Mouse (Mus musculus) cerebellum, adult 2 months (tissue): ENCODE measurements around the gene Gm13290. TPM values are rescaled to one million over a fixed set of nuclear protein-coding genes. Genes with fewer than 3 reads are reported as not detected.
"Not testable (repeated sequence)": the region's sequence is repeated elsewhere in the genome, so short reads cannot be mapped to it uniquely, and the experiment has no call there.

Experiments used
- DNase-seq, 2 experiments: peaks; one replicate each; pipeline ENCODE4 v3.0.0; 2021
- H3K27ac ChIP-seq: fragments of 200-500 bp; 2 replicates; pipeline ENCODE4 v1.5.1; 2012; ENCODE audit warnings: low read length, control low read depth, inconsistent platforms; ENCODE audit not compliant: insufficient read depth
- H3K27me3 ChIP-seq: fragments of 200-500 bp; 2 replicates; pipeline ENCODE4 v1.6.1; 2012; ENCODE audit warnings: inconsistent platforms, mild to moderate bottlenecking, low read length, moderate library complexity; ENCODE audit not compliant: control insufficient read depth, insufficient read depth
- H3K4me1 ChIP-seq: fragments of 200-500 bp; 2 replicates; pipeline ENCODE4 v1.6.1; 2011; ENCODE audit warnings: low read length; ENCODE audit not compliant: control insufficient read depth, insufficient read depth
- H3K4me3 ChIP-seq: fragments of 200-500 bp; replicated peaks from 2 replicates; pipeline ENCODE3; 2011; ENCODE audit warnings: mild to moderate bottlenecking, low read depth, low read length, control low read depth; ENCODE audit not compliant: insufficient read depth
- CTCF ChIP-seq: fragments of 200-500 bp; IDR thresholded peaks from 2 replicates; pipeline ENCODE4 v1.5.1; 2011; ENCODE audit warnings: low read depth, mild to moderate bottlenecking, control low read depth, low read length, moderate library complexity, borderline replicate concordance; ENCODE audit not compliant: insufficient read depth
- POLR2A ChIP-seq: fragments of 200-500 bp; IDR thresholded peaks from 2 replicates; pipeline ENCODE4 v1.6.1; 2011; ENCODE audit warnings: low read length, control low read depth, borderline replicate concordance; ENCODE audit not compliant: insufficient read depth
- WGBS: fragments of 180-500 bp; shearing (Covaris S2); methylation state at CpG from one replicate; pipeline ENCODE4 v1.1.7; 2018; 5-methylcytosine and 5-hydroxymethylcytosine counted together
- polyA plus RNA-seq: library from polyadenylated mRNA; depleted of rRNA; stranded (reverse); fragments of >200 nt; gene quantifications from 2 replicates; pipeline ENCODE4 v1.2.3, GENCODE M21; 2012

Gm13290 gene
- polyA plus RNA-seq, 1 experiment, result not detected

DNA sequence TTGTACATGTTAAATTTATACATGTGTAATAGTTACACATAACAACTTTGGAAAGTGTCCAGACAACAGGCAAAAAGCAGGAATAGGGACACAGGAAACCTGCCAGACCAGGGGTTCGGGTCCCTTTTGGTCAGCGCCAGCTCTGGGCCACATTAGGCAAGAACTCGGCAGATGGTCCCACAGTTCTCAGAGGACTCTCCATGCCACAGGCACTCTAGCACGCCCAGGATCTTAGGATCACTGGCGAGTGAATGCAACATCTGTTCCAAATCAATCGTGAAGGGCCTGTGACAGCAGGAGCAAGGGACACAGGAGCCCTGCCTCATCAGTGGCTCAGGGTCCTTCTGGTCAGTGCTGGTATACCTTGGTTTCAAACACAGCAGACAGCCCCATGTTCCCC is 23.7 kb upstream of the Gm13290 start:
- no peak for DNase-seq
- H3K27ac ChIP-seq, result no peak overlapping the region
- H3K4me1 ChIP-seq, result no peaks in the 10 kb centered on the region
- no peak overlapping the region for H3K4me3 ChIP-seq
- WGBS, result 33% methylated on average over 6 of the region's 6 CpGs
- no peaks in the 10 kb centered on the region for H3K27me3 ChIP-seq
- TF ChIP-seq POLR2A (no peak), CTCF (no peak)

DNA sequence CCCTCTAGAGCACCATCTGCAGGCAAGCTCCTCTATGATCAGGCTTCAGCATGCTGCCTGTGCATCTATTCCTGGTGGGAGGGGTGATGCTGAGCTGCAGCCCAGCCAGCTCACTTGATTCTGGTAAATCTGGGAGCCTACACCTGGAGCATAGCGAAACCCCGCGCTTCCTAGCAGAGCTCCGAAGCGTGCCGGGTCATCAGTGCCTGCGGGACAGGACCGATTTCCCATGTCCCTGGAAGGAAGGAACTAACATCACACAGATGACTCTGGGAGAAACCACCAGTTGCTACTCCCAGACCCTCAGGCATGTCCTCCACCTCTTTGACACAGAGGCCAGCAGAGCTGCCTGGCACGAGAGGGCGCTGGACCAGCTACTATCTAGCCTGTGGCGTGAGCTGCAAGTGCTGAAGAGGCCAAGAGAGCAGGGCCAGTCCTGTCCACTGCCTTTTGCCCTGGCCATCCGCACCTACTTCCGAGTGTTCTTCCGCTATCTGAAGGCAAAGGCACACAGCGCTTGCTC is 18.8 kb upstream of the Gm13290 start, which contains the start of gene Gm13271:
Gm13271 (plus strand) TSS at position 51 of the 523 bp plus-strand sequence.
- H3K4me3 ChIP-seq, H3K27me3 ChIP-seq, H3K4me1 ChIP-seq, H3K27ac ChIP-seq: not testable (repeated sequence)
- 84% methylated on average over 15 of the region's 15 CpGs for WGBS
- DNase-seq, result peak; percentile 77 to 80

DNA sequence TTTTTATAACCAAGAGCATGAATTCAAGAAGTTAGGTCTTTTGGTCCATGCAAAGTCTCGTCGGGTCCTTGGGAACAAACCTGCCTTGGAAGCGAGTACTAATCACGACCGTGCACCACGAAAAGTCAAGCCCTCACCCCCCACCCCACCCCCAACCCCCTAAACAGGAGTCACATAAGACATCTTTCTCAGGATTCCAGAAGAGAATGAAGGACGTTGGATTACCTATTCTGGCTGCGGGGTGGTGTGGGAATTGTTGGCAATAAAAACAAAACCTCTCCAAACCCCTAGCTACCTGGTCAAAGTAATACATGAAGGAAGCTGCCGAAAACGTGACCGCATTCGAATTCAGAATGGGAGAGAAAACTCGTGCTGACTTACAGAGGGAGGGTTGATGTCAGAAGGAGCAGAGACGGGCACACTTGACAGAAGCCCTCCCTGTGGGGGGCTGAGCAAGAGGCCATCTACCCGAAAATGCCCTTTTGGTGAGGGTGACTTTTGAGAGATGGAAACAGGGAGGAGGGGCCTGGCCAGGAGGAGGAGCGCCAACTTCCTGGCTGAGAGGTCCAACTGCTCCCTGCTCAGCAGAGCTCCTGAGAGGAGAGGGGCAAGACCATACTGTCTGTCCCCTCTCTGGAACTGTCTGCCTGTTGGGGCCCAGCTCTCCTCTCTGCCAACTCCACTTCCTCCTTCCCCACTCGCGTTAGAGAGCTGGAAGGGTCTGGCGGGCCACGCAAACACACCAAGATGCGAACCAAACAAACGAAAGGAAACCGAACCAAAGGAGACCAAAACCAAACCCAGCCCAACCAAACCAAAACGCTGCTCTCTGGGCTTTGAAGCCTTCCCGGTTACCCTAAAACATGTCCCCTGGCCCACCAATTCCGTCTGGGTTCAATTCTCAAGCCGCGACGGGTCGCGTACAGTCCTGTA is 16.8 kb upstream of the Gm13290 start:
- Histone ChIP-seq H3K27ac (peak overlapping the region; percentile 41; the same call in 1 of the 2 replicates), H3K4me3 (peak overlapping the region; percentile 70)
- peak; percentile 17 to 25 for DNase-seq
- 9% methylated on average over 28 of the region's 31 CpGs for WGBS
- not testable (repeated sequence) for H3K4me1 ChIP-seq, H3K27me3 ChIP-seq

DNA sequence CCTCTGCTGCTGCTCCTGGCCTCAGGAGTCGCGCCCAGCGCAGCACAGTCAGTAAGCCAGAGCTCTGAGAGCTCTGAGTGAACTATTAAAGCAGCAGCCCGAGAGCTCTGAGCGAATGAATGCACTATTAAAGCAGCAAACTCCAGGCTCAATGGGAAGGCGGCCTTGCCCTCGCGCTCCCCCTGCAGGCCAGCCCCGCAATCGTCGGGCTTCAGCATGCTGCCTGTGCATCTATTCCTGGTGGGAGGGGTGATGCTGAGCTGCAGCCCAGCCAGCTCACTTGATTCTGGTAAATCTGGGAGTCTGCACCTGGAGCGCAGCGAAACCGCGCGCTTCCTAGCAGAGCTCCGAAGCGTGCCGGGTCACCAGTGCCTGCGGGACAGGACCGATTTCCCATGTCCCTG is 16.0 kb upstream of the Gm13290 start:
- DNase-seq, result peak; percentile 89 to 94
- not testable (repeated sequence) for H3K27ac ChIP-seq, H3K27me3 ChIP-seq, H3K4me1 ChIP-seq
- H3K4me3 ChIP-seq, result peak overlapping the region; percentile 70
- TF ChIP-seq CTCF (peak; percentile 70), POLR2A (peak; percentile 20; the same call in 1 of the 2 replicates)
- WGBS, result 0% methylated on average over 21 of the region's 21 CpGs

DNA sequence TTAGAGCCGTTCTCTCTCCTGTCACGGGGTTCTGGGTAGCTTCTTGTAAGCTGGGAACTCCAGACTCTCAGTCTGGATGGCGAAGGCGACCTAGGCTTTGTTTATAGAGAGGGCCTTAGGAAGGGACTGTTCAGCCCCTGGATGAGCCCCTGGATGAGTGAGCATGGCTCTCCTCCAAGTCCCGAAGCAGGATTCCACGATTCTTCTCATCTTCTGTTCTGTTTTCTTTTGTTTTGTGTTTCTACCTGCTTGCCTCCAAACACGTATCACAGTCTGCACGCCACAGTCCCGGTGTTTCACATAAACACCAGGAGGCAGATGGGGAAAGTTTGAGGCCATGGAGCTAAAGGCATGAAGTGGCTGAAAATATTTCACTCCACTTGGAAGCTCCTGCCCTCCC is 14.9 kb upstream of the Gm13290 start:
- DNase-seq, H3K4me3 ChIP-seq, H3K4me1 ChIP-seq, H3K27ac ChIP-seq, H3K27me3 ChIP-seq: not testable (repeated sequence)
- 91% methylated on average over 9 of the region's 9 CpGs for WGBS

DNA sequence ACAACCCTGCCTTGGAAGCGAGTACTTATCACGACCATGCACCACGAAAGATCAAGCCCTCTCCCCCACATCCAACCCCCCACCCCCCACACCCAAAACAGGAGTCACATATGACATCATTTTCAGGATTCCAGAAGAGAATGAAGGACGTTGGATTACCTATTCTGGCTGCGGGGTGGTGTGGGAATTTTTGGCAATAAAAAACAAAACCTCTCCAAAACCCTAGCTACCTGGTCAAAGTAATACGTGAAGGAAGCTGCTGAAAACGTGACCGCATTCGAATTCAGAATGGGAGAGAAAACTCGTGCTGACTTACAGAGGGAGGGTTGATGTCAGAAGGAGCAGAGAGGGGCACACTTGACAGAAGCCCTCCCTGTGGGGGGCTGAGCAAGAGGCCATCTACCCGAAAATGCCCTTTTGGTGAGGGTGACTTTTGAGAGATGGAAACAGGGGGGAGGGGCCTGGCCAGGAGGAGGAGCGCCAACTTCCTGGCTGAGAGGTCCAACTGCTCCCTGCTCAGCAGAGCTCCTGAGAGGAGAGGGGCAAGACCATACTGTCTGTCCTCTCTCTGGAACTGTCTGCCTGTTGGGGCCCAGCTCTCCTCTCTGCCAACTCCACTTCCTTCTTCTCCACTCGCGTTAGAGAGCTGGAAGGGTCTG is 13.9 kb upstream of the Gm13290 start, which contains the start of gene Gm13283:
Gm13283 (plus strand) TSS at position 510 of the 659 bp plus-strand sequence.
- DNase-seq, result peak; percentile 45 to 47
- H3K27me3 ChIP-seq, H3K4me3 ChIP-seq, H3K4me1 ChIP-seq, H3K27ac ChIP-seq: not testable (repeated sequence)
- WGBS, result 24% methylated on average over 9 of the region's 14 CpGs

DNA sequence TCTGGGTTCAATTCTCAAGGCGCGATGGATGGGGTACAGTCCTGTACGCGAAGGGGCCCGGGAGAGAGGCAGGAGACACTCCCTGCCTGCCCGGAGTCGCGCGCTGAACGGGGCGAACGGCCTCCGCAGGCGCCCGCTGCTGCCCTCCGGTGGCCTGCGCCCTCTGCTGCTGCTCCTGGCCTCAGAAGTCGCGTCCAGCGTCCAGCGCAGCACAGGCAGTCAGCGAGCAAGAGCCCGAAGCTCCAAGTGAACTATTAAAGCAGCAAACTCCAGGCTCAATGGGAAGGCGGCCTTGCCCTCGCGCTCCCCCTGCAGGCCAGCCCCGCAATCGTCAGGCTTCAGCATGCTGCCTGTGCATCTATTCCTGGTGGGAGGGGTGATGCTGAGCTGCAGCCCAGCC is 13.2 kb upstream of the Gm13290 start:
- peak; percentile 74 to 79 for DNase-seq
- not testable (repeated sequence) for H3K27me3 ChIP-seq

DNA sequence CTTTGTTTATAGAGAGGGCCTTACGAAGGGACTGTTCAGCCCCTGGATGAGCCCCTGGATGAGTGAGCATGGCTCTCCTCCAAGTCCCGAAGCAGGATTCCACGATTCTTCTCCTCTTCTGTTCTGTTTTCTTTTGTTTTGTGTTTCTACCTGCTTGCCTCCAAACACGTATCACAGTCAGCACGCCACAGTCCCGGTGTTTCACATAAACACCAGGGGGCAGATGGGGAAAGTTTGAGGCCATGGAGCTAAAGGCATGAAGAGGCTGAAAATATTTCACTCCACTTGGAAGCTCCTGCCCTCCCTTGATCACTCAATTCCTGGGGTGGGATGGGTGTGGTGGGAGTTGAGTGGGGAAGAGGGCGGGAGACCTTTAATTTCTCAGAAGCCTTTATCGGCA is 11.9 kb upstream of the Gm13290 start:
- not testable (repeated sequence) for H3K27ac ChIP-seq, H3K4me3 ChIP-seq, H3K27me3 ChIP-seq, H3K4me1 ChIP-seq
- 72% methylated on average over 6 of the region's 8 CpGs for WGBS
- peak; percentile 72 to 74 for DNase-seq

More for the DNA sequence above, 13.2 kb upstream of the Gm13290 start:
- H3K4me3 ChIP-seq, H3K27ac ChIP-seq, H3K4me1 ChIP-seq: not testable (repeated sequence)
- WGBS, result under 1% methylated on average over 28 of the region's 28 CpGs

DNA sequence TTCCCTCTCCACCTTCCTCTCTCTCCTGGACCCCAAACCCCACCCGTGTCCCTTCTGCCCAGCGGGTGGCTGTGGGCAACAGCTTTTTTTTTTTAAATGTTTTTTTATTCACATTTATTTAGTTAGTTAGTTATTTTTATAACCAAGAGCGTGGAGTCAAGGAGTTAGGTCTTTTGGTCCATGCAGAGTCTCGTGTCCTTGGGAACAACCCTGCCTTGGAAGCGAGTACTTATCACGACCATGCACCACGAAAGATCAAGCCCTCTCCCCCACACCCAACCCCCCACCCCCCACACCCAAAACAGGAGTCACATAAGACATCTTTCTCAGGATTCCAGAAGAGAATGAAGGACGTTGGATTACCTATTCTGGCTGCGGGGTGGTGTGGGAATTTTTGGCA is 11.3 kb upstream of the Gm13290 start:
- 68% methylated on average over 9 of the region's 9 CpGs for WGBS
- peak; percentile 34 to 37 for DNase-seq
- not testable (repeated sequence) for H3K27me3 ChIP-seq, H3K4me1 ChIP-seq, H3K4me3 ChIP-seq, H3K27ac ChIP-seq
